22 mouse cellular contexts compared by ENCODE assay signal in the genomic region with DNA sequence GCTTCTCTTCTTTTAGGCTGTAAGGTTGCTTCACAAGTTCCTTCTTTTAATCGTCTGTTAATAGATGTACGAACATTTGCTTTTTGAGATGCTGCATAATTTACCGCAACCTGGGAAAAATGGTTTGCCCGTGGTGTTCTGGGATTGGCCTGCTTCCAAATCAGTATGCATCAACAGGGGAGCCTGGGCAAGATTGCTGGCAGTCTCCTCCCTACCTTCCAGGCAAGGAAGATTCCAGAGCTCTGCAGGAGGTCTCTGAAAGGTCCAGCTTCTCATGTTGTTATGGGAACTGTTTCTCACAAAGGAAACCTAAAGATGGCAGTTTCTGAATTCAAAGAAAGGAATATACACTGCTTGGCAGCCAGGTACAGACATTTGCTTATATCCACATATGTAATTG.
A peak's percentile ranks its signal among the peaks of the same experiment; 100 is the strongest.
DNase-seq lines count a peak whose midpoint lies in the region; ATAC-seq lines count a peak whose summit lies in the region.
"Had no signal": no experiment of that assay in that cellular context is flagged by ENCODE, and none has a peak within 500 bp of the region (broad histone marks: within the 10 kb centered on the region; RNA-seq: fewer than 3 reads in every experiment).

No protein-coding gene starts in this region.

- H3K4me1 ChIP-seq in forebrain, embryonic 14.5 days (ENCODE audit: control insufficient read depth, insufficient read depth, low read length) = peaks cover 3% of the 10 kb centered on the region; the same call in 1 of the 2 replicates
- H3K4me1 ChIP-seq in forebrain, embryonic 12.5 days = peaks cover 3% of the 10 kb centered on the region; the same call in 1 of the 2 replicates
- H3K4me1 ChIP-seq in midbrain, embryonic 13.5 days (replicated peaks) = peaks cover 6% of the 10 kb centered on the region; the same call in 1 of the 2 replicates
- peaks cover 3% of the 10 kb centered on the region; the same call in 1 of the 2 replicates for H3K4me1 ChIP-seq in midbrain, embryonic 16.5 days (ENCODE audit: control insufficient read depth, insufficient read depth, low read length)
- H3K4me1 ChIP-seq: forebrain, embryonic 10.5 days; hindbrain, embryonic 12.5 days; hindbrain, embryonic 15.5 days had no signal

- no peaks in the 10 kb centered on the region for H3K9me3 ChIP-seq in forebrain, embryonic 14.5 days (replicated peaks; ENCODE audit: control insufficient read depth, low read length)
- no peaks in the 10 kb centered on the region for H3K9me3 ChIP-seq in forebrain, embryonic 12.5 days
- H3K9me3 ChIP-seq in midbrain, embryonic 13.5 days = no peaks in the 10 kb centered on the region
- no peaks in the 10 kb centered on the region for H3K9me3 ChIP-seq in midbrain, embryonic 16.5 days (replicated peaks; ENCODE audit: control insufficient read depth, low read length, poor library complexity, severe bottlenecking)
- H3K9me3 ChIP-seq: forebrain, embryonic 10.5 days; G1E; hindbrain, embryonic 12.5 days; hindbrain, embryonic 15.5 days had no signal

- H3K27me3 ChIP-seq in forebrain, embryonic 14.5 days (replicated peaks; ENCODE audit: control insufficient read depth, insufficient read depth, low read length) = no peaks in the 10 kb centered on the region
- no peaks in the 10 kb centered on the region for H3K27me3 ChIP-seq in forebrain, embryonic 12.5 days
- no peaks in the 10 kb centered on the region for H3K27me3 ChIP-seq in midbrain, embryonic 13.5 days
- H3K27me3 ChIP-seq in midbrain, embryonic 16.5 days (ENCODE audit: control insufficient read depth, insufficient read depth, low read depth, low read length) = no peaks in the 10 kb centered on the region
- H3K27me3 ChIP-seq: CH12.LX; hindbrain, embryonic 12.5 days; hindbrain, embryonic 15.5 days; Patski had no signal

- no peak overlapping the region for H3K4me3 ChIP-seq in forebrain, embryonic 14.5 days (ENCODE audit: low read depth, low read length)
- H3K4me3 ChIP-seq in forebrain, embryonic 12.5 days (replicated peaks) = no peak overlapping the region
- H3K4me3 ChIP-seq in midbrain, embryonic 13.5 days (replicated peaks) = no peak overlapping the region
- H3K4me3 ChIP-seq in midbrain, embryonic 16.5 days (ENCODE audit: low read depth, low read length) = no peak overlapping the region
- H3K4me3 ChIP-seq: forebrain, embryonic 10.5 days; gastrocnemius, adult 2 months; hindbrain, embryonic 12.5 days; hindbrain, embryonic 15.5 days had no signal

- WGBS in forebrain, embryonic 14.5 days = 36% methylated on average over 4 of the region's 4 CpGs
- WGBS in forebrain, embryonic 12.5 days = 72% methylated on average over 4 of the region's 4 CpGs
- 73% methylated on average over 4 of the region's 4 CpGs for WGBS in midbrain, embryonic 13.5 days
- 45% methylated on average over 4 of the region's 4 CpGs for WGBS in midbrain, embryonic 16.5 days

- no peak overlapping the region for H3K27ac ChIP-seq in forebrain, embryonic 14.5 days (ENCODE audit: low read depth, low read length)
- no peak overlapping the region for H3K27ac ChIP-seq in forebrain, embryonic 12.5 days
- H3K27ac ChIP-seq in midbrain, embryonic 13.5 days = 0 out of 2 replicates have a peak overlapping the region, but pooled peaks have one; percentile 19
- no peak overlapping the region for H3K27ac ChIP-seq in midbrain, embryonic 16.5 days (ENCODE audit: low read length)
- H3K27ac ChIP-seq: forebrain, embryonic 10.5 days; gastrocnemius, adult 2 months; hindbrain, embryonic 12.5 days; hindbrain, embryonic 15.5 days had no signal

- peak; percentile 25 to 50 for DNase-seq in cerebellum, postnatal 14 days
- DNase-seq in cerebellum, adult 9-11 months = no peak
- peak; percentile 53 for DNase-seq in forebrain, embryonic 14.5 days (ENCODE audit: low spot score)
- DNase-seq in testis, postnatal 14 days (ENCODE audit: low spot score) = no peak
- DNase-seq: adrenal gland, postnatal 10 days; adrenal gland, postnatal 36 days; B cell, adult 2 months; forebrain, postnatal 0 days; gastrocnemius, adult 2 months; gastrocnemius, postnatal 14 days; heart, adult 11 months had no signal

- H3K9ac ChIP-seq in forebrain, embryonic 14.5 days (ENCODE audit: low read length) = no peak overlapping the region
- no peak overlapping the region for H3K9ac ChIP-seq in forebrain, embryonic 12.5 days
- no peak overlapping the region for H3K9ac ChIP-seq in midbrain, embryonic 13.5 days (replicated peaks)
- no peak overlapping the region for H3K9ac ChIP-seq in midbrain, embryonic 16.5 days (ENCODE audit: low read depth, low read length)
- H3K9ac ChIP-seq: forebrain, postnatal 0 days; hindbrain, embryonic 12.5 days; hindbrain, embryonic 15.5 days had no signal

- ATAC-seq in forebrain, embryonic 14.5 days = peak; percentile 37; the same call in 1 of the 2 replicates
- no peak for ATAC-seq in forebrain, embryonic 12.5 days (ENCODE audit: low FRiP score)
- no peak for ATAC-seq in midbrain, embryonic 13.5 days
- no peak for ATAC-seq in midbrain, embryonic 16.5 days
- ATAC-seq: forebrain, postnatal 0 days; intestine, postnatal 0 days; Patski had no signal

- no peaks in the 10 kb centered on the region for H3K36me3 ChIP-seq in forebrain, embryonic 14.5 days (ENCODE audit: control insufficient read depth, insufficient read depth, low read length)
- H3K36me3 ChIP-seq in forebrain, embryonic 12.5 days (replicated peaks) = no peaks in the 10 kb centered on the region
- H3K36me3 ChIP-seq in midbrain, embryonic 13.5 days = no peaks in the 10 kb centered on the region
- no peaks in the 10 kb centered on the region for H3K36me3 ChIP-seq in midbrain, embryonic 16.5 days (ENCODE audit: control insufficient read depth, insufficient read depth, low read length)
- H3K36me3 ChIP-seq: forebrain, embryonic 10.5 days; G1E; hindbrain, embryonic 12.5 days; hindbrain, embryonic 15.5 days had no signal

- no peak overlapping the region for H3K4me2 ChIP-seq in forebrain, embryonic 14.5 days (ENCODE audit: low read length)
- H3K4me2 ChIP-seq in forebrain, embryonic 12.5 days = no peak overlapping the region
- H3K4me2 ChIP-seq in midbrain, embryonic 13.5 days (replicated peaks) = no peak overlapping the region
- H3K4me2 ChIP-seq in midbrain, embryonic 16.5 days (ENCODE audit: low read length) = no peak overlapping the region
- H3K4me2 ChIP-seq: heart, embryonic 11.5 days; hindbrain, embryonic 12.5 days; hindbrain, embryonic 15.5 days had no signal

Comparison
In these comparisons a context has a peak if more than half of its experiments do, and no peak if none do; other contexts are left out.
1. DNase-seq: peak in cerebellum, postnatal 14 days (2 of 2) and forebrain, embryonic 14.5 days (single experiment); none in cerebellum, adult 9-11 months (single experiment) and testis, postnatal 14 days (single experiment).